Mouse (Mus musculus): ENCODE results near the gene 4930426L09Rik. TPM values are rescaled to one million over a fixed set of nuclear protein-coding genes. Genes with fewer than 3 reads are reported as not detected.

4930426L09Rik gene
- polyA plus RNA-seq (2016; fragmentation: Nextera tagmentation; extraction: Ambion mirVana) = 0.17 and 0.55 TPM in 2 replicates

DNA sequence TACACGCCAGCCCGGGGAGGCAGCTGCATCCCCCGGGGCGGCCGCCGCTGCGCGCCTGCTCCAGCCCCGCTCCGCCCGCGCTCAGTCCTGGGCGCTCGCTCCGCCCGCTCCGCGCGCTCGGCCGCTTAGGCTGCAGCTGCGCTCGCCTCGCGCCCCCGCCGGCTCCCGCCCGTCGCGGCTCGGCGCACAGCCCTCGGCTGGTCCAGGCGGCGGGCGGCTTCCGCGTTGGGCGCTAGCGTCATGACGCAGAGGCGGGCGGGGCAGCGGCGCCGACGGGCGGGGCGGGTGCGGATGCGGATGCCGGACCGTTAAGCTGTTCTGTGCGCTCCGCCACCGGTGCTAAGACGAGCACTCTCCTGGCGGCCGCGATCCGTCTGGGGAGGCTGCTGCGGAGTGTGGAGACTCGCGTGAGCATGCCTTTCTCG is at the start of gene 4930426L09Rik, which contains the start of gene Pip4k2a:
Gene 4930426L09Rik (plus strand): TSS at position 290 of the 425 bp plus-strand sequence.
Gene Pip4k2a (minus strand): TSS at position 73 of the 425 bp plus-strand sequence.
- Histone ChIP-seq H3K4me3 (peak within 1 kb of the TSS; percentile 84), H3K9me3 (no peaks in the 10 kb centered on the region), H3K27me3 (ENCODE audit: insufficient read depth, poor library complexity, severe bottlenecking) (no peaks in the 10 kb centered on the region), H3K36me3 (no peaks in the 10 kb centered on the region), H3K4me1 (replicated peaks) (peaks cover 30% of the 10 kb centered on the region), H3K27ac (peak within 1 kb of the TSS; percentile 92)
- peak; percentile 89 for DNase-seq (ENCODE audit: low spot score)
- under 1% methylated on average over 66 of the region's 66 CpGs for WGBS

DNA sequence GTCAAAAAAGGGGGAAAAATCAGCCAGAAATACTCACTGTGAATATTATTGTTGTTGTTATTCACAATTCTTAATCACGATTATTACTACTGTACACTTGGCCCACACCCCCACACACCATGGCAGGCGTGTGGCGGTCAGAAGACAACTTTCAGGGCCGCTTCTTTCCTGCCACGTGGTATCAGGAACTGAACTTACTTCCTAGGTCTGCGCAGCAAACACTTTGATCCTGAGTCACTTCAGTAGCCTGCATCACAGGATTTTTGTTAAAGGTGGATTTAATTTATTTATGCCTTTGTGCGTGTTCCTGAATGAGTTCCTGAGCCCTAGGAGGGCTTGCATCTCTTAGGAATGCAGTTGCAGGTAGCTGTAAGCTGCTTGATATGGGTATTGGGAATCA is 49.4 kb upstream of the 4930426L09Rik start:
- Histone ChIP-seq H3K4me3 (no peak overlapping the region), H3K27ac (no peak overlapping the region), H3K4me1 (replicated peaks) (0 out of 2 replicates have a peak, but pooled peaks cover 9% of the 10 kb centered on the region), H3K27me3 (ENCODE audit: insufficient read depth, poor library complexity, severe bottlenecking) (no peaks in the 10 kb centered on the region), H3K36me3 (no peaks in the 10 kb centered on the region), H3K9me3 (no peaks in the 10 kb centered on the region)
- no peak for DNase-seq (ENCODE audit: low spot score)
- WGBS = 87% methylated on average over 7 of the region's 7 CpGs

DNA sequence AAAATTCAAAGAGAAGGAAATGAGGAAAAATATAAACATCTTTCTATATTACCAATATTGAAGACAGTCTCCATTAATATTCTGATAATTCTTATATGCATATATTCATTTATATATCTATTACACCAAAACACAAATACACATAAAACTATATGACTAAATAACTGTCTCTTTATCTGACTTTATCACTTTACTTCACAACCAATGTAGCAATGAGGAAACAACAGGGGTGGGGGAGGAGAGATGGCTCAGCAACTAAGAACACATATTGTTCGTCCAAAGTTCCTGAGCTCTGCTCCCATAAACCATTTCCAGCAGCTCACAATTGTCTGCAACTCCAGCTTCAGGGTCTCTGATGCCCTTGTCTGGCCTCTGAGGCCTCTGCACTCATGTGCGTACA is 47.4 kb upstream of the 4930426L09Rik start:
- H3K4me1 ChIP-seq (replicated peaks) = peaks cover 16% of the 10 kb centered on the region
- H3K27me3 ChIP-seq (ENCODE audit: insufficient read depth, poor library complexity, severe bottlenecking) = no peaks in the 10 kb centered on the region
- H3K9me3 ChIP-seq = no peaks in the 10 kb centered on the region
- H3K4me3 ChIP-seq = no peak overlapping the region
- H3K27ac ChIP-seq = no peak overlapping the region
- no peak for DNase-seq (ENCODE audit: low spot score)
- WGBS = 82% methylated on average over 2 of the region's 2 CpGs
- no peaks in the 10 kb centered on the region for H3K36me3 ChIP-seq

DNA sequence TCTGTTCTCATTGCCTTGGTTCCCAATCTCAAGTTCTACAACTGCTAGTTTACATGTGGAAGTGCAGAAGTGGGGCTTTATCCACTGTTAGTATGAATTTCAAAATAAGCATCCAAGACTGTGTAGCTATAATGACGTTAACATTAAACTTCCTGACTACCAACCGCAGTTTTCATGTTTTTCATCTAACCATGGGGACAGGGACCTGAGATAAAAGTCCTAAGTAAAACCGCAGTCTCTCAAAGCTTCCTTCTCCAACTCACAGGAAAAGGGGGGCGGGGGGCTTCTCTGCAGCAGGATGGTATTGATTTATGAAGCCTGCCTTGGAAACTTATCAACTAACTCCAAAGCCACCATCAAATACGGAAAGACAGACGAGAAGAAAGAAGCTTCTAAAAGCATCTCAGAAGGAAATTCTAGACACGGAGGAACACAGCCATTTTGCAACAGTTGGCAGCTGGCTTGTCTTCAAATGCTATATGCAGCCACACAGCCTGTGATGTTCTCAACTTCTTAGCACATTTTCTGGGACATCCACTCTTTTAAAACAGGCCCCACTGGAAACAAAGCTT is 46.0 kb upstream of the 4930426L09Rik start:
- Histone ChIP-seq H3K27ac (0 out of 2 replicates have a peak overlapping the region, but pooled peaks have one; percentile 12), H3K27me3 (ENCODE audit: insufficient read depth, poor library complexity, severe bottlenecking) (no peaks in the 10 kb centered on the region), H3K4me3 (no peak overlapping the region), H3K4me1 (replicated peaks) (peaks cover 20% of the 10 kb centered on the region), H3K9me3 (no peaks in the 10 kb centered on the region), H3K36me3 (no peaks in the 10 kb centered on the region)
- DNase-seq (ENCODE audit: low spot score) = no peak
- 78% methylated on average over 7 of the region's 7 CpGs for WGBS

DNA sequence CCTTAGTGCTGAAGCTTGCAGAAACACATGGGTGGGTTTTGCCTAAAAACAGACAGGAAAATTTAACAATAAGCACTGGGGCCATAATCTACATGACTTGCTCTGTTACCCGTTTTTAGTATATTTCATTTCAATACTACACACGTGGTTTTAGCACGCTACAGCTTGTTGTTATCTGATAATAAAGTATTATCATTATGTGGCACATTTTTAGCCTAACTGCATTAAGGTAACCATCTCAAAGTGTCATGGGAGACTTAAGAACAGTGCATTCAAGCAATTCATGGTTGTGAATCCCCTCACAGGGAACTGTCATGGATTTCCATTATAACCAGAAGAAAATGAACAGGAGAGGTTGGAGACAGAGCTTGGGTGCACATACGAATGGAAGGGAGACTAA is 43.7 kb upstream of the 4930426L09Rik start:
- WGBS = 86% methylated on average over 4 of the region's 4 CpGs
- Histone ChIP-seq H3K27ac (no peak overlapping the region), H3K27me3 (ENCODE audit: insufficient read depth, poor library complexity, severe bottlenecking) (no peaks in the 10 kb centered on the region), H3K36me3 (no peaks in the 10 kb centered on the region), H3K9me3 (no peaks in the 10 kb centered on the region), H3K4me1 (replicated peaks) (peaks cover 25% of the 10 kb centered on the region), H3K4me3 (no peak overlapping the region)
- DNase-seq (ENCODE audit: low spot score) = no peak

DNA sequence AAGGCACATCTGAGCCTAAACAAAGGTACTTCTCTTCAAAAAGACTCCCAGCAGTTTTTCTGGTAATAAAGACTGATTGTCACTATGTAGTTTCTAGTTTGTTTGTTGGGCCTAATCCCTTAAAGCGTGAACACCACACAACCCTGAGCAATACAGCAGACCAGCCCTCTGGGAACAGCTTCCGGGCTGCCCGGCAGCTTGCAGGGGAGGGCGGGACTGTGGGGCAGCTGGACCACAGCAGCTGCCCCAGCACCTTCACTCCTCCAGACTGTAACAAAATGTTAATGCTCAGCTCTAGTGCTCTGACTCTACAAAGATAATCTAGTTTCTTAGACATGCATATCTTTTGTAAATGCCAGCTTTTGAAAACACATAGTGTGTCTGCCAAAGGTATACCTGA is 43.1 kb upstream of the 4930426L09Rik start:
- Histone ChIP-seq H3K36me3 (no peaks in the 10 kb centered on the region), H3K9me3 (no peaks in the 10 kb centered on the region), H3K4me1 (replicated peaks) (peaks cover 25% of the 10 kb centered on the region), H3K4me3 (no peak overlapping the region), H3K27me3 (ENCODE audit: insufficient read depth, poor library complexity, severe bottlenecking) (no peaks in the 10 kb centered on the region), H3K27ac (no peak overlapping the region)
- DNase-seq (ENCODE audit: low spot score) = no peak
- WGBS = 47% methylated on average over 4 of the region's 4 CpGs

DNA sequence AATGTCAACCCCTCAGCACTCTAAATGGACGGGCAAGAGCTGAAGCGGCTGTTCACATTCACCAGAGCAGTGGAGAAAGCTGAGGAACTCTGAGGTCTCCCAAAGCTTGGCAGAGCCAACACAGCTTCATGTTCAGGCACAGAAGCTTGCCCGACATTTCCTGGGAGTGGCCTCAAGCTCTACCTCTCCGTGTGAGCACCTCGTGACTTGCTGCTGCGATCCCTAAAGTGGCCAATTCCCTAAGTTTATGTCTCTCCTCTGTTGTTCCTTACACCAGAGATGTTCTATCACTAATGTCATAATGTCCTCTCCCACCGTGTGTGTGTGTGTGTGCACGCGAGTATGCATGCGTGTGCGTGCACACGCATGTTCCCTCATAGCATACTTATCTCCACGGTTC is 42.5 kb upstream of the 4930426L09Rik start:
- H3K4me1 ChIP-seq (replicated peaks) = peaks cover 30% of the 10 kb centered on the region
- DNase-seq (ENCODE audit: low spot score) = no peak
- H3K36me3 ChIP-seq = no peaks in the 10 kb centered on the region
- H3K27ac ChIP-seq = no peak overlapping the region
- H3K9me3 ChIP-seq = no peaks in the 10 kb centered on the region
- WGBS = 91% methylated on average over 13 of the region's 13 CpGs
- no peaks in the 10 kb centered on the region for H3K27me3 ChIP-seq (ENCODE audit: insufficient read depth, poor library complexity, severe bottlenecking)
- H3K4me3 ChIP-seq = no peak overlapping the region

DNA sequence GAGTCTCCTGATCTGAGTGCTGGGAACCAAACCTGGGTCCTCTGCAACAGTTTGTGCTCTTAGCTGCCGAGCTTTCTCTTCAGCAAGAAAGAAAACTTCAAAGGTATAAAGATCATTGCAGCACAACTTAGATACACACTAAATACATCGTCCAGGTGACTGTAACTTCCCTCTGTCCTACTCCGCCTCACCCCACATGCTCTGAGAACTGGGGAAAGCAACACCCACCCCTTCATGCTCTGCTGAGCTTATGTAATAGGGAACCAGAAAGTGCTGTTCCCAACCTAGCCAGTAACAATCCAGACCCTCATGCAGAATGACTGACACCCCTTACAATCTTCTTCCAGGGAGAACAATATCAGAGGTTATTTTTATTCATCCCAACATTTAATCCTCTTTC is 41.7 kb upstream of the 4930426L09Rik start:
- WGBS = 73% methylated on average over 3 of the region's 3 CpGs
- no peaks in the 10 kb centered on the region for H3K36me3 ChIP-seq
- no peaks in the 10 kb centered on the region for H3K9me3 ChIP-seq
- H3K27me3 ChIP-seq (ENCODE audit: insufficient read depth, poor library complexity, severe bottlenecking) = no peaks in the 10 kb centered on the region
- no peak overlapping the region for H3K4me3 ChIP-seq
- DNase-seq (ENCODE audit: low spot score) = no peak
- peaks cover 33% of the 10 kb centered on the region for H3K4me1 ChIP-seq (replicated peaks)
- no peak overlapping the region for H3K27ac ChIP-seq

DNA sequence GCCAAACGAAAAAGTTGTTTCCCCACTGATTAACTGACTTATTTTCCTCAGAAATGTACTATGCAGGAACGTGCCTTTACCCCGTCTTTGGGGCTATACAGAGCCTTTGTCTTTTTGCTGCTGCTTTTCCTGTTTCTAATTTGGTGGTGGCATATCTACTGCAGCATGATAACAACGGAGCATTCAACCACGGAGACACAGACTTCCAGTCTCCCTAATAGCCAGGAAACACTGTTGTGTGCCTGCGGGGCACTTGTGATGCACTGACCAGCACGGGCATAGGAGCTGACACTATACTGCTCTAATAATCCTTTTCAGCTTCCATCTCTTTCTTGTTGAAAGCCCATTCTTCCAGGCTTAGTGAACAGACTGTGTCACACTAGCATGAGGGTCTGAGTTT is 41.2 kb upstream of the 4930426L09Rik start:
- WGBS = 68% methylated on average over 7 of the region's 7 CpGs
- H3K4me1 ChIP-seq (replicated peaks) = peaks cover 33% of the 10 kb centered on the region
- DNase-seq (ENCODE audit: low spot score) = no peak

DNA sequence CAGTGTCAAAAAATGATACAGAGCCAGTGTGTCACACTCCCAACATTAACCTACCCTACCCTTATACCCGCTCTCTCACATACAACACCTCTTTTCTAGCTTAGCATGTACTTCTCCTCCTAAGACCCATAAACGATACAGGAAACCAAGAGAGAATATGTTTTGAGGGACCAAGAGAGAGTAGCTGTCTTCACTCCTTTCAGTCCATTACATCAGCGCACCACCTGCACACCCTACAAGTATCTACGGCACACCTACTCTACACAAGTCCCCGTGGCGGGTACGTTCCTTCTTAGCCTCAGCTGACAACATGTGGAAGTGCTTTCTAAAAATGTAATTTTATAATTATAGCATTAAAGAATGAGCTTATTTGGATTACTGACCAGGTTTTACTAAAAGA is 40.7 kb upstream of the 4930426L09Rik start:
- Histone ChIP-seq H3K9me3 (no peaks in the 10 kb centered on the region), H3K27ac (no peak overlapping the region), H3K4me3 (no peak overlapping the region), H3K36me3 (no peaks in the 10 kb centered on the region), H3K4me1 (replicated peaks) (peaks cover 28% of the 10 kb centered on the region), H3K27me3 (ENCODE audit: insufficient read depth, poor library complexity, severe bottlenecking) (no peaks in the 10 kb centered on the region)
- WGBS = 96% methylated on average over 7 of the region's 7 CpGs
- DNase-seq (ENCODE audit: low spot score) = no peak

More for the DNA sequence above, 41.2 kb upstream of the 4930426L09Rik start:
- Histone ChIP-seq H3K27ac (no peak overlapping the region), H3K36me3 (no peaks in the 10 kb centered on the region), H3K27me3 (ENCODE audit: insufficient read depth, poor library complexity, severe bottlenecking) (no peaks in the 10 kb centered on the region), H3K4me3 (no peak overlapping the region), H3K9me3 (no peaks in the 10 kb centered on the region)

DNA sequence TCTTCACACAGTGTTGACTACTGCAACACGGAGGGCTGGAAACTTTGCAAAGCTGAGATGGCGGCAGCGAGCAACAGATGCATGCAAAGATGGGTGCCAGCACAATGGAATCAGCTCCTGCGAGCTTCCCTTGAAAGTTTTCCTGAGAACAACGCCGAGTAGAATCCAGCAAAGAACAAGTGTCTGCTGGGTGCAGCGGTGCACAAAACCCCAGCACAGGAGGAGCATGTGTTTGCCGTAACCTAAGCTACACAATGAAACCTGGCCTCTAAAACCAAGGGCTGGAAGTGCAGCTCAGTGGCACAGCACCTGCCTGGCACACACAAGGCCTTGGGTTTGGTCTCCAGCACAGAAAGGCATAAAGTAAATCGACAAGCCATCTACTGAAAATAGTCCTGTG is 40.1 kb upstream of the 4930426L09Rik start:
- no peaks in the 10 kb centered on the region for H3K9me3 ChIP-seq
- no peak for DNase-seq (ENCODE audit: low spot score)
- 82% methylated on average over 9 of the region's 9 CpGs for WGBS
- no peak overlapping the region for H3K4me3 ChIP-seq
- H3K4me1 ChIP-seq (replicated peaks) = peaks cover 25% of the 10 kb centered on the region
- H3K36me3 ChIP-seq = no peaks in the 10 kb centered on the region
- H3K27ac ChIP-seq = no peak overlapping the region; the same call in 1 of the 2 replicates
- no peaks in the 10 kb centered on the region for H3K27me3 ChIP-seq (ENCODE audit: insufficient read depth, poor library complexity, severe bottlenecking)

DNA sequence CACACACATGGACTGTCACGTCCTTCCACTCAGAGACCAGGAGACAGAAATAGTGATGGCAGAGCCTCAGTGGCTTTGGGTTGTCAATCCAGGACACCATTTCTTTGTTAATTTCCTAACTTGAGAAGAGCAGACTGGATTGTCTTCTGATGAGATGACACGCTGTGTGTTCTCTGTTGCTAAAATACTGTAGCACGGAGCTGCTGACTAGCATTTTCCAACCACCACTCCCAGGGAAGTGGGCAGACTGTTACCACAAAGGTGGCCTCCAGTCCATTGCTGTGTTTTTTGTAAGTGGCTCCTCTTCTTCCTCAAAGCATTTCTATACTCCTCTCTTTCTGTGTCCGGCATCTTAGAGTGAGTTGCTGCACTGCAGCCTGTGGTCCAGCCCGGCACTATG is 39.6 kb upstream of the 4930426L09Rik start:
- Histone ChIP-seq H3K36me3 (no peaks in the 10 kb centered on the region), H3K4me3 (no peak overlapping the region), H3K9me3 (no peaks in the 10 kb centered on the region), H3K27me3 (ENCODE audit: insufficient read depth, poor library complexity, severe bottlenecking) (no peaks in the 10 kb centered on the region), H3K4me1 (replicated peaks) (peaks cover 25% of the 10 kb centered on the region), H3K27ac (no peak overlapping the region)
- 94% methylated on average over 5 of the region's 5 CpGs for WGBS
- DNase-seq (ENCODE audit: low spot score) = no peak

DNA sequence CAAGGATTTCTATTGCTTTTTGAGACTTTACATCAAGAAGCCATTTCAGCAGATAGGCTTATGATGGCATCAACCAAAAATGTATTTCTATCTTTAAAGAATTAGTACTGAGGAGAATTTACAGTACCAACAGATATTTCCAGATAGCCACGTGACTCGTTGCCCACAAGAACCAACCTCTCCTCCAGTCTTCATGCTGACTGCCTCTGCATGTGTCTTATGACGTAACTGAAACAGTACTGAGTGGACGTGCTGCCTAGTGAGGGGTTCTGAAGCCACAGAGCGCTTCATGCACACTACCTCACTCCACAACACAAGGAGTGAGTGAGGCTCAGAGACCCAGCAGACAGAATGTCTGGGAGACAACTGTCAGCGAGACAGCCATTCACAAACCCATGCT is 39.1 kb upstream of the 4930426L09Rik start:
- 95% methylated on average over 6 of the region's 6 CpGs for WGBS
- Histone ChIP-seq H3K4me3 (no peak overlapping the region), H3K27ac (no peak overlapping the region), H3K9me3 (no peaks in the 10 kb centered on the region), H3K4me1 (replicated peaks) (peaks cover 25% of the 10 kb centered on the region), H3K27me3 (ENCODE audit: insufficient read depth, poor library complexity, severe bottlenecking) (no peaks in the 10 kb centered on the region), H3K36me3 (no peaks in the 10 kb centered on the region)
- DNase-seq (ENCODE audit: low spot score) = no peak

DNA sequence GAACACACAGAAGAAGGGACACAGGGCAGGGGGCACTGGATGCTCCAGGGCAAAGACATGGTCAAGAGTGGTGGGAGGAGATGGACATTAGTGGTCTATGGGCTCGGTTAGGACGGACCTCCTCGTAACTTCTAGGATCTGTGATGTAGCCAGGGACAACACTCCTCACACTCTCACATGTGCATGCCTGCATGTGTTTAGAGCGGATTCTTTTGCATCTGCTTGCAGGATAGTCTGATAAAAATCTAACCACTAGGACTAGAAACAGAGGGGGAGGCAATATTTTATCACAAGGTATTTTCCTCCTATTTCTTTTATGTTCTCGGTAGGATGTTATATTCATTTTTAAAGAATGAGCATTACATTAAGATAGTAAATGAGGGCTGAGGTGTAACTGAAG is 38.6 kb upstream of the 4930426L09Rik start:
- 94% methylated on average over 5 of the region's 5 CpGs for WGBS
- H3K27me3 ChIP-seq (ENCODE audit: insufficient read depth, poor library complexity, severe bottlenecking) = no peaks in the 10 kb centered on the region
- DNase-seq (ENCODE audit: low spot score) = no peak

More for the DNA sequence above, 38.6 kb upstream of the 4930426L09Rik start:
- no peak overlapping the region for H3K4me3 ChIP-seq
- H3K27ac ChIP-seq = no peak overlapping the region
- no peaks in the 10 kb centered on the region for H3K9me3 ChIP-seq
- no peaks in the 10 kb centered on the region for H3K36me3 ChIP-seq
- peaks cover 25% of the 10 kb centered on the region for H3K4me1 ChIP-seq (replicated peaks)

Measured in hindbrain, embryonic 10.5 days (tissue).